Mouse (Mus musculus) heart, embryonic 15.5 days (tissue): Measurements from ENCODE around the gene Tgfa. TPM values are rescaled to one million over a fixed set of nuclear protein-coding genes. Genes with fewer than 3 reads are reported as not detected.

Experiments
- ATAC-seq: fragments of 200-750 bp; cut with Nextera tagmentation; replicated peaks from 2 replicates; pipeline ENCODE4 v1.8.0; 2017; ENCODE audit warnings: low read depth, moderate TSS enrichment; ENCODE audit not compliant: insufficient number of reproducible peaks, insufficient read depth, low FRiP score
- H3K27ac ChIP-seq: fragments of 300-500 bp; sonication (generic); 2 replicates; pipeline ENCODE4 v1.5.1; 2015; ENCODE audit warnings: mild to moderate bottlenecking, inconsistent platforms
- H3K27me3 ChIP-seq: fragments of 300-500 bp; sonication (generic); 2 replicates; pipeline ENCODE4 v1.6.1; 2015; ENCODE audit warnings: inconsistent platforms
- H3K36me3 ChIP-seq: fragments of 300-500 bp; sonication (generic); 2 replicates; pipeline ENCODE4 v1.6.1; 2015; ENCODE audit warnings: mild to moderate bottlenecking, inconsistent platforms
- H3K4me1 ChIP-seq: fragments of 300-500 bp; sonication (generic); replicated peaks from 2 replicates; pipeline ENCODE4 v1.6.1; 2015; ENCODE audit warnings: inconsistent platforms
- H3K4me2 ChIP-seq: fragments of 300-500 bp; sonication (generic); 2 replicates; pipeline ENCODE4 v1.6.1; 2015; ENCODE audit warnings: inconsistent platforms, mild to moderate bottlenecking, moderate library complexity
- H3K4me3 ChIP-seq: fragments of 300-500 bp; sonication (generic); 2 replicates; pipeline ENCODE4 v1.5.1; 2015; ENCODE audit warnings: mild to moderate bottlenecking, inconsistent platforms
- H3K9ac ChIP-seq: fragments of 300-500 bp; sonication (generic); 2 replicates; pipeline ENCODE4 v1.6.1; 2015; ENCODE audit warnings: mild to moderate bottlenecking, inconsistent platforms
- H3K9me3 ChIP-seq: fragments of 300-500 bp; sonication (generic); replicated peaks from 2 replicates; pipeline ENCODE4 v1.6.1; 2016; ENCODE audit warnings: inconsistent platforms
- WGBS: fragments of 180-500 bp; shearing (Covaris S2); methylation state at CpG from one replicate; pipeline ENCODE4 v1.1.7; 2015; ENCODE audit warnings: mixed read lengths; 5-methylcytosine and 5-hydroxymethylcytosine counted together
- polyA plus RNA-seq: library from polyadenylated mRNA; unstranded; fragments of >200 nt; fragmentation: Nextera tagmentation; extraction: Ambion mirVana; gene quantifications from 2 replicates; pipeline ENCODE4 v1.2.1, GENCODE M21; 2015

Gene Tgfa
- polyA plus RNA-seq, 1 experiment from 2014 or later, result 2.3 TPM

DNA sequence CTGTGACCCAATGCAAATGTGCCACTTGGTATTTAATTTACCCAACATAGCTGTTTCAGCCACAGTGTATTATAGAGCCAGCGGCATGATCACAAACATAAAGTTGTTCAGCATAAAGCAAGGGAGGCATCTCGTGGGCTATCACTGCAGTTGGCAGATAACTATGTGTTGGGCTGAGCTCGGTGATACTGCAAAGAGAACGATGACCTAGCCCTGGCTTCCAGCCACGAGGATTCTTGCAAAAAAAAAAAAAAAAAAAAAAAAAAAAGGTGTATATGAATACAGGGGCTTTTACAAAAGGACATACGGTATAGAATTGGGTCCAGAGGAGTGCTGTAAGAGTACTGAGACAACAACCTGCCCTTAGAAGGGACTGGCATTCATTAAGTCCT is 15.0 kb downstream of the Tgfa start:
- H3K9ac ChIP-seq, result no peak overlapping the region

DNA sequence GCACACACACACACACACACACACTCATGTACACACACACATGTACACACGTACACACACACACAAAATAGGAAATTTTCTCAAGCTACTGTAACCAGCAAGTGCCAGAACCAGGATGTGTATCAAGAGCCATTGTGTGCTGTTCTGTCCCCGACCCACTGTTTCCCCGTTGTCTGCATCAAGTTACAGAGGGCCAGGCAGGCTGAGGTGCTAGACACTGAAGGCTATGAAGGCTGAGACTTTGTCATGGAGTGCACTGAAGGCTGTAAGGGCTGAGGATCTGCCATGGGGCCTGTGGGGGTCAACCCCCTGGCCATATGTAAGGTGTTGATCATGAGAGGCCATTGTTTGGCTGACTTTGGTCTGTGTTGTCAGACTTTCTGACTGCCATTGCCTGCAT is 15.6 kb downstream of the Tgfa start:
- no peak overlapping the region for H3K9ac ChIP-seq
- no peak for ATAC-seq
- H3K4me3 ChIP-seq, result no peak overlapping the region
- WGBS, result 73% methylated on average over 3 of the region's 3 CpGs
- H3K27me3 ChIP-seq, result no peaks in the 10 kb centered on the region
- H3K4me1 ChIP-seq, result peaks cover 15% of the 10 kb centered on the region
- H3K27ac ChIP-seq, result no peak overlapping the region
- H3K4me2 ChIP-seq, result no peak overlapping the region
- no peaks in the 10 kb centered on the region for H3K9me3 ChIP-seq
- H3K36me3 ChIP-seq, result no peaks in the 10 kb centered on the region

More for the DNA sequence above, 15.0 kb downstream of the Tgfa start:
- peaks cover 15% of the 10 kb centered on the region for H3K4me1 ChIP-seq
- H3K27me3 ChIP-seq, result no peaks in the 10 kb centered on the region
- H3K27ac ChIP-seq, result no peak overlapping the region
- peak overlapping the region; percentile 48 for H3K4me2 ChIP-seq
- H3K4me3 ChIP-seq, result no peak overlapping the region
- H3K9me3 ChIP-seq, result no peaks in the 10 kb centered on the region
- no peak for ATAC-seq
- no peaks in the 10 kb centered on the region for H3K36me3 ChIP-seq
- 37% methylated on average over 6 of the region's 6 CpGs for WGBS

DNA sequence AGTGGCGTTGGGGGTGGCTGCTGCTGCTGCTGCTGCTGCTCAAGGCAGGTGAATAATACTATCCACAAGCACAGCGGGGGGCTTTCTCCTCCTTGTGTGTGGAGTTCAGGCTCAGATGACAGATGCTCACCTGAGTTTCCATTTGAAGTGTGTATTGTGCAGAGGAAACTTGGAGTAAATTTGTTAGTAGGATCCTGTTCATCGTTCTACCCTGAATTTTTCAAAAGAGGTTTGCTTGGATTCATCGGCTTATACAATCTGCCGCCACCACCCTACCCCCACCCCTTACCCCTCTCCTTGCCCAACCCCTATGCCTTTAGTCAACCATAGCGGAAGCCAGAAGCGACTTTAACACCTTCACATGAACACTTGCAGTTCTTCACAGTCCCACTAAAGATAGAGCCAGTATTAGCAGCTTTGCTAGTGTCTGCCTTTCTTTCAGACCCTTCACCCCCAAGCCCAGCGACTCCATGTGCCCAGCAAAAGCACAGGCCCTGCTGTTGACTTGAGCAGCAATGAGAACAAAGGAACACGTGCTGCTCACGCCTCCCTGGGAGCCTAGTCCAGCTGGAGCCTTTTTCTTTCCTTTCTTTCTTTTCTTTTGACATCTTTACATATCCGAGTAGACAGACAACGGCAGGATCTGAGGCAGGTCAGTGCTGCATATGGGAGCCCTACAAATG is 16.2 kb downstream of the Tgfa start:
- Histone ChIP-seq H3K9me3 (no peaks in the 10 kb centered on the region), H3K36me3 (no peaks in the 10 kb centered on the region), H3K4me2 (no peak overlapping the region), H3K9ac (no peak overlapping the region), H3K27me3 (no peaks in the 10 kb centered on the region), H3K4me3 (no peak overlapping the region), H3K4me1 (peaks cover 15% of the 10 kb centered on the region), H3K27ac (no peak overlapping the region)
- 75% methylated on average over 12 of the region's 12 CpGs for WGBS
- ATAC-seq, result no peak

DNA sequence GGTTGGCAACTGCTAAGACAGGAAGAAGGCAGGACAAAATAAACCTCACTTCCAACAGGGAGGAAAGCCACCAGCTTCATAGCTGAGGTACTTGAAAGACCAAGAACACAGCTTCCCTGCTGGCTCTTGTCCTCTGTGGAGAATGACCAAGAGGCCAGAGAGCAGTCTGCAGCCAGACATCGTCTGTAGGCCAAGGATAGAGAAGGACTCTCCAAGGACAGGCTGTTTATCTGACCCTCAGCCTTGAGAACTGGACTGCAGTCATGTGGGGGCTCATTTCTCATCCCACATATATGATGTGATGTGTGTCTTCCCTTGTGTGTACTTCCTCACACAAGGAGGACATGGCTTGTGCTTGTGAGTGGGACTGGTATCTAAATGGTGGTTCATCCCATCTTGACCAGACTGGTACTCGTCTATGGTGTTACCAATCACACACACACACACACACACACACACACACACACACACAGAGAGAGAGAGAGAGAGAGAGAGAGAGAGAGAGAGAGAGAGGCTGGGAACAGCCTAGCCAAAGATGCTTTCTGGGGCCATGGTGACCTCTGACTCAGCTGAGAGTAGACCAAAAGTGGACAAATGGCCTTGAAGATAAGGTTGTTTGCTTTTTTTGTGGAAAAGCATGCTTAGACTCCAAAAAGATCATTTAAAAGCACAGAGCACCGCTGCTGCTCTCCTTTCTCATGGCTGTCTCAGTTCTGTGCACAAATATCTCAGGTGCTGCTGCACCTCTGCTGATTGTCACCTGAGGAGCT is 18.0 kb downstream of the Tgfa start:
- Histone ChIP-seq H3K36me3 (no peaks in the 10 kb centered on the region), H3K27ac (no peak overlapping the region), H3K4me3 (no peak overlapping the region), H3K27me3 (no peaks in the 10 kb centered on the region), H3K4me1 (peaks cover 15% of the 10 kb centered on the region), H3K9me3 (no peaks in the 10 kb centered on the region), H3K9ac (no peak overlapping the region), H3K4me2 (no peak overlapping the region)
- 57% methylated on average over 3 of the region's 3 CpGs for WGBS
- ATAC-seq, result no peak

DNA sequence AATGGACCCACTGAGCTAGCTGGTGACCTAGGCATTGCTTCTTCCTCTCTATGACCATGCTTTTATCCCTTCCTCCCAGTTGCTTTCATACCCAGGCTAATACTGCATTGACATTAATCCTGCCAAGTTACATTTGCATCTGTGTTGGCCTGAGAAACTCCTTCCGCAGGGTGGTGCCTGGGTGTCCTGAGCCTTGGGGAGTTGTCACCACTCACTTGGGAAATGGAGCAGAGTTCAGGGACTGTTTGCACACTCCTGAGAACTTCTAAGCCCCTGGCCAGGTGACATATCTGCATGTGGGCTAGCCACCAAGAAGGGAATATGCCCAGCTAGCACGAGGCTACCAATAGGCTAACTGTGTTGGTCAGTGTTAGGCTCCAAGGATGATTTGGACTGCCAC is 23.0 kb downstream of the Tgfa start:
- no peaks in the 10 kb centered on the region for H3K36me3 ChIP-seq
- H3K4me1 ChIP-seq, result no peaks in the 10 kb centered on the region; the same call in 1 of the 2 replicates
- H3K27ac ChIP-seq, result no peak overlapping the region
- H3K9me3 ChIP-seq, result no peaks in the 10 kb centered on the region
- no peaks in the 10 kb centered on the region for H3K27me3 ChIP-seq
- ATAC-seq, result no peak
- H3K4me2 ChIP-seq, result no peak overlapping the region
- no peak overlapping the region for H3K9ac ChIP-seq
- H3K4me3 ChIP-seq, result no peak overlapping the region
- 81% methylated on average over 2 of the region's 2 CpGs for WGBS

DNA sequence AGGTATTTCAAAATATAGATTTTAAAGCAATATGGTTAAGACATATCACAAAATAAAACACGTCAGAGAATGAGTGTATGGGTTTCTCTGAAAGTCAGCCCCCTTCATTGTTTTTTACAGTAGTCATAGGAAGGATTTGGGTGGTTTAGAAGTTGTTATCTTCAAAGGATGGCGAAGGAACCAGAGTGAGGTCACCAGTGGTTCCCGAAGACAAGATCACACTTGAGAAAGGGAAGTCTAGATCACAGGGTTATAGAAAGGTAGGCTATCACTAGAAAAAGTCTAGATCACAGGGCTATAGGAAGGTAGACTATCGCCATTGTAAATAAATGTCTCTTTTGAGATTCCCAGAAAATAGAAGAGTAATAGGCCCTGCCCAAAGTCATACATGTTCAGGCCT is 23.7 kb downstream of the Tgfa start:
- Histone ChIP-seq H3K4me2 (no peak overlapping the region), H3K27ac (no peak overlapping the region), H3K9me3 (no peaks in the 10 kb centered on the region), H3K27me3 (no peaks in the 10 kb centered on the region), H3K4me3 (no peak overlapping the region), H3K4me1 (no peaks in the 10 kb centered on the region; the same call in 1 of the 2 replicates), H3K9ac (no peak overlapping the region), H3K36me3 (no peaks in the 10 kb centered on the region)
- 72% methylated on average over 4 of the region's 4 CpGs for WGBS
- no peak for ATAC-seq

DNA sequence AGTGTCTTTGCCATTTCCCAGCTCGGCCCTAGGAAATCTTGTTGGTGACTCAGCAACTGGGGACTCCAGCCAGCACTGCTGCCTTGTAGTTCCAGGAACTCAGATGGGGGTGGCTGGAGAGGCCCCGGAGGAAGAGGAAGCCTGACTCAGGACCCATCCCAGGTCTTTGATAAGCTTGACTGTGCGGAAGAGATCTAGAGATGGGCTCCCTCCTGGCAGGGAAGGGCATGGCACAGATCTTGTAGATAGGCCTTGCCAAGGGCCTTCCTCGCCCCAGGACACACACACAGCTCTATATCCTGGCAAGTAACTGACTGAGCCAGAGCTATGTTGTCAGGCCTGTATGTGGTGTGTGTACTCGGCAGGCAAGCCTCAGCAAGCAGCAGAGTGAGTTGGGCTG is 24.5 kb downstream of the Tgfa start:
- 50% methylated on average over 5 of the region's 5 CpGs for WGBS
- no peaks in the 10 kb centered on the region for H3K9me3 ChIP-seq
- no peak overlapping the region for H3K27ac ChIP-seq
- H3K9ac ChIP-seq, result no peak overlapping the region
- ATAC-seq, result no peak
- H3K27me3 ChIP-seq, result no peaks in the 10 kb centered on the region
- no peak overlapping the region for H3K4me3 ChIP-seq
- no peak overlapping the region for H3K4me2 ChIP-seq
- H3K4me1 ChIP-seq, result no peaks in the 10 kb centered on the region; the same call in 1 of the 2 replicates
- H3K36me3 ChIP-seq, result no peaks in the 10 kb centered on the region

DNA sequence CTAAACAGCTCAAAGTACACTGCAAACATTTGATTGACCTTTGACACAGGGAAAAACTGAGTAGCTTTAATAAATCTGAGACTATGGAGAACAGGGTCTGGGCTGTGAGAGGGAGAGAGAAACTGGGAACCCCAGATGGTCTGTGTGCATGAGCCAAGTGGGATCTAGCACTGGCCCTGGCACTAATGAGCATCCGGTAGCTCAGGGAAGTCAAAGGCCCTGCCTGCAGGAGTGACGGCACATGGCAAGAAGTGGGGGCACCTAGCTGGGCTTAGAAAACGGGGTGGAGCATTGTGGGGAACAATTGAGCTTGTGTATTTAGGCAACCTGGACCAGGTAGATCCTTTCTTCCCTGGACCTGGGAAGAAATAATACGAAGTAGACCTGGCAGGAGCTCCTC is 25.1 kb downstream of the Tgfa start:
- Histone ChIP-seq H3K4me3 (no peak overlapping the region), H3K4me1 (no peaks in the 10 kb centered on the region; the same call in 1 of the 2 replicates), H3K4me2 (no peak overlapping the region), H3K9me3 (no peaks in the 10 kb centered on the region), H3K9ac (no peak overlapping the region), H3K27ac (no peak overlapping the region), H3K27me3 (no peaks in the 10 kb centered on the region), H3K36me3 (no peaks in the 10 kb centered on the region)
- ATAC-seq, result no peak
- 79% methylated on average over 4 of the region's 4 CpGs for WGBS

DNA sequence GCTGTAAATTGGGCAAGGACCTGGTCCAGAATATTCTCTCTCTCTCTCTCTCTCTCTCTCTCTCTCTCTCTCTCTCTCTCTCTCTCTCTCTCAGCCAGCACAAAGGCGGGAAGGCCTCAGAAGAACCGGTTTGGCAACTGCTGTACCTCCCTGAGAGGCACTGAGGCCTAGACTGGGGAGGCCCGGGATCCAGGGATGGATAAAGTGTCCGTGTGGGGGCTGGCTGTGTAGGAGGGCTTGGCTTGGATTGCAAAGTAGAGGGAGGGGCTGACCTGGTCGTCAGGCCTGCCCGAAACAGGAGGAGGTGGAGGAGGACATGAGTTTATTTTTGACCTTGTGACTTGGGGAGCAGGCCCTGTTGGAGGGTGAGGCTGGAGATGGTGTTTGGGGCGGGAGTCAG is 27.4 kb downstream of the Tgfa start:
- Histone ChIP-seq H3K4me1 (no peaks in the 10 kb centered on the region; the same call in 1 of the 2 replicates), H3K4me3 (no peak overlapping the region), H3K4me2 (no peak overlapping the region), H3K27me3 (no peaks in the 10 kb centered on the region), H3K9me3 (no peaks in the 10 kb centered on the region), H3K36me3 (no peaks in the 10 kb centered on the region), H3K27ac (no peak overlapping the region), H3K9ac (no peak overlapping the region)
- ATAC-seq, result 0 out of 2 replicates have a peak, but pooled peaks have one; percentile 33
- 34% methylated on average over 7 of the region's 7 CpGs for WGBS

DNA sequence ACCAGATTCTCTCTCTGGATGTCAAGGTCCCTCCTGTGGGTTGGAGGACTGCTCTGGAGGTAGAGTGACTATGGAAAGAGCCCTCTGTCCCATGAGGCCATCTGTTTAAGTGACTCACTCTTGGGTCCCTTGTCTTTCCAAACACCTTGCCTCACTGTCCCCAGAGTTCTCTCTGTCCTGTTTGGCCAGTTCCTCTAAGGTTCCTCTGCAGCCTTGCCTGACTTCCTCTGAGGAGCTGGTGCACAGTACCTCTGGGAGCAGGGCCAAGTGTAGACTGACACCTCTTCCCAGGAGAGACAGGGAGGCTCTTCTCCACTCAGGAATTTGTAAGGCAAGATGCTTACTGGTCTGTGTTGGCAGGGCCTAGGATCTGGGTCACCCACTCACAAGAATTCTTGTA is 30.6 kb downstream of the Tgfa start:
- H3K27ac ChIP-seq, result no peak overlapping the region
- no peak for ATAC-seq
- no peak overlapping the region for H3K4me2 ChIP-seq
- no peaks in the 10 kb centered on the region for H3K27me3 ChIP-seq
- H3K9me3 ChIP-seq, result no peaks in the 10 kb centered on the region
- H3K36me3 ChIP-seq, result no peaks in the 10 kb centered on the region
- no peak overlapping the region for H3K4me3 ChIP-seq
- H3K4me1 ChIP-seq, result no peaks in the 10 kb centered on the region
- no peak overlapping the region for H3K9ac ChIP-seq

DNA sequence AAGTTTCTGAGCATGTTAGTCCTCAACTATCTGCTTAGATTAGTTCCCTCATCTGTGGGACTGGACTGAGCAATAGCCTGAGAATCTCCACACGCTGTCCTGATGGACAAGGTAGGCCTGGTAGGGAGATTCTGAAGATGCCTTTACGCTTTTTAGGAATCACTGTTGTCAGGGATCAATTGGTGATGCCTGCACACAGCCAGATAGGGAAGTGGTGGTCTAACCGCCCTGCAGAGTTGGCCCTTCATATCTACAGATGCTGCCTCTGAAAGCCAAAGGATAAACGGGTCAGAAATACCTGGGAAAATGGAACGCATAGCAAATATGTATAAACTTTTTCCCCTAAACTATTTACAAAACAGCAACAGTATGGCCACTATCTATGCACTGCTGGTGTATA is 37.3 kb downstream of the Tgfa start:
- Histone ChIP-seq H3K9ac (no peak overlapping the region), H3K4me3 (no peak overlapping the region), H3K9me3 (no peaks in the 10 kb centered on the region), H3K4me2 (no peak overlapping the region), H3K27me3 (no peaks in the 10 kb centered on the region), H3K4me1 (0 out of 2 replicates have a peak, but pooled peaks cover 4% of the 10 kb centered on the region), H3K36me3 (no peaks in the 10 kb centered on the region), H3K27ac (no peak overlapping the region)
- ATAC-seq, result no peak
- WGBS, result 84% methylated on average over 5 of the region's 5 CpGs
